Mouse (Mus musculus): Measurements from ENCODE around the gene Haspin.

GRCm38 (mm10) chr11:73092877-73093276, 45.2 kb downstream of the Haspin start:
- TF ChIP-seq EP300 (IDR thresholded peaks at IDR 0.05; ENCODE audit: low read depth) (no peak), CTCF (IDR thresholded peaks at IDR 0.05; ENCODE audit: low read depth) (no peak)

All from liver, postnatal 0 days (tissue).